Mouse (Mus musculus): Measurements from ENCODE around the gene Tor3a. TPM values are rescaled to one million over a fixed set of nuclear protein-coding genes. Genes with fewer than 3 reads are reported as not detected.

Tor3a gene
- total and polyA plus RNA-seq, 3 experiments, result 6.7 to 9.4 TPM; not detected in 1

DNA sequence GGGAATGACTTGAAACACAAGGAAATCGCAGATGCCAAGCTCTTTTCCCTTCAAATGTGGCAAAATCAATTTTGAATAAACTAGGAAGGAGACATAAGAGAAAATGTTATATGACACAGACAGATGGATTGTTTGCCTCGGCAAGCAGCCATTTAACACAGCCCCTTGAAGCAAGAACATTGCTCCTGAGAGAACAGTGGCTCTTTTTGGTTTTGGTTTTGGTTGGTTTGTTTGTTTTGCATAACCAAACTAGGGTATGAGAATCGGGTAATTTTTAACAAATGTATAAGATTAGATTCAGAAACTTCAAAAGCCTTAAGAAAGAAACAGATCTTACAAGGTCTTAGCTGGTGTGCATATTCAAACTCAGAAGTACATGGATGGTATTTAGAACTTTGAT lies 53.2 kb downstream of the Tor3a start:
- Histone ChIP-seq H3K9ac (ENCODE audit: control insufficient read depth, low read depth, low read length, poor library complexity, severe bottlenecking) (no peak overlapping the region), H3K27ac (ENCODE audit: control insufficient read depth, low read depth, low read length) (no peak overlapping the region), H3K36me3 (ENCODE audit: control insufficient read depth in 1 of 2, insufficient read depth in 2 of 2, low read length in 2 of 2) (peaks cover 0 to 3% of the 10 kb centered on the region in 2 experiments; a peak in 2 of 4 replicates), H3K27me3 (ENCODE audit: control insufficient read depth in 1 of 2, insufficient read depth in 2 of 2, low read length in 2 of 2) (no peaks in the 10 kb centered on the region), H3K9me3 (replicated peaks; ENCODE audit: insufficient read depth, low read length) (no peaks in the 10 kb centered on the region), H3K79me2 (ENCODE audit: control insufficient read depth, insufficient read depth, low read length, poor library complexity) (peaks cover 10% of the 10 kb centered on the region), H3K4me1 (ENCODE audit: control insufficient read depth in 1 of 2, insufficient read depth in 2 of 2, low read length in 2 of 2) (peaks cover 3 to 5% of the 10 kb centered on the region in 2 experiments; a peak in 3 of 4 replicates), H3K4me3 (ENCODE audit: control insufficient read depth in 1 of 2, insufficient read depth in 1 of 2, low read depth in 2 of 2, low read length in 2 of 2) (no peak overlapping the region)
- no peak for DNase-seq (ENCODE audit: low read depth, low spot score)
- TF ChIP-seq NELFE (IDR thresholded peaks at IDR 0.05; ENCODE audit: low read depth, low read length), result no peak

DNA sequence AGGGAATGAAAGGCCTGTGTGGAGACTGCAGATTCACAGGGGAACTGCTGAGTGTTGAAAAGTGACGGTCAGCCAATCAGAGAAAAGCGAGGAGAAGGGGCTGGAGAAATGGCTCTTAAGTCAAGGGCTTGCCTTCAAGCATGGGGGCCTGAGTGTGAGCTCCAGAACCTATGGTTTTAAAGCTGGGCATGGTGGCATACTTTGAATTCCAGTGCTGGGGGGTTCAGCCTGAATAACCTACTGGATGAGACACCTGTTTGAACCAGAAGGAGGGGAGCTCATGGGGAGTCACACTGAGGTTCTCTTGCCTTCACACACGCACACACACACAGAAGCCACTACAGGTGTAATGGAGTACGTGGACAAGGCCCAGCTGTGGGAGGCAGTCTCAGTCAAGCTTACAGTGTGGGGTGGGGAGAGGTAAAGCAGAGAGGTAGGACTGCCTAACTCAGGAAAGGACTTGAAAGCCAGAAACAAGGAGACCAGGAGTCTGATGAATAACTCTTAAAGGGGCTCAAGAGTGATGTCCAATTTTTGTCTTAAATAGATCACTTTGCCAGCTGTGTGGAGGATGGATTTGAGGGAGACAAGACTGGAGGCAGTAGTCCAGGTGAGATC lies 53.8 kb downstream of the Tor3a start:
- no peaks in the 10 kb centered on the region for H3K9me3 ChIP-seq (replicated peaks; ENCODE audit: insufficient read depth, low read length)

DNA sequence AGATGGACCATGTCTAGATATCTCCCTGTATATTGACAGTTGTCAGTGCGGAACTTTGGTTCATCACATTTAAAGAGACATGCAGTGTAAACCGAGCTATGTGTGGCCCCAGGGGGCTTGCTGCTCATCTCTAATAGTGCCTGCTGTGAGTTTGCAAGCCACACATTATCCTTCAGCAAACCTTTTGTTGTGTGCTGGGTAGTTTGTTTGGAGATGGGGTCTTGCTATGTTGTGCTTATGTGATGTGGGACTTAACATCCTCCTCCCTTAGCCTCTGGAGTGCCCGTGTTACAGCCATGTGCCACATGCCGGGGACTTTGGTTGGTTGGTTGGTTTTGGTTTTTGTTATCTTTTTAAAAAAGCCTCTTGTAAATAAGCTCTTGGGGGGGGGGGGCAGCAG lies 56.3 kb downstream of the Tor3a start:
- H3K4me3 ChIP-seq (ENCODE audit: control insufficient read depth in 1 of 2, insufficient read depth in 1 of 2, low read depth in 2 of 2, low read length in 2 of 2), result no peak overlapping the region
- H3K9me3 ChIP-seq (replicated peaks; ENCODE audit: insufficient read depth, low read length), result no peaks in the 10 kb centered on the region
- peaks cover 12% of the 10 kb centered on the region for H3K79me2 ChIP-seq (ENCODE audit: control insufficient read depth, insufficient read depth, low read length, poor library complexity)
- no peak overlapping the region for H3K27ac ChIP-seq (ENCODE audit: control insufficient read depth, low read depth, low read length)
- no peak for DNase-seq (ENCODE audit: low read depth, low spot score)
- H3K36me3 ChIP-seq (ENCODE audit: control insufficient read depth in 1 of 2, insufficient read depth in 2 of 2, low read length in 2 of 2), result peaks cover 0 to 14% of the 10 kb centered on the region in 2 experiments; a peak in 2 of 4 replicates
- TF ChIP-seq USF2 (IDR thresholded peaks at IDR 0.05; ENCODE audit: borderline replicate concordance in 1 of 2, insufficient read depth in 1 of 2, low read depth in 1 of 2, low read length in 2 of 2) (no peak), POLR2AphosphoS2 (IDR thresholded peaks at IDR 0.05; ENCODE audit: low read length) (no peak), ZKSCAN1 (IDR thresholded peaks at IDR 0.05; ENCODE audit: low read depth, low read length) (no peak), E2F4 (IDR thresholded peaks at IDR 0.05; ENCODE audit: borderline replicate concordance, low read depth, low read length) (no peak), UBTF (IDR thresholded peaks at IDR 0.05; ENCODE audit: borderline replicate concordance, insufficient read depth, low read depth, low read length) (no peak), MEF2A (IDR thresholded peaks at IDR 0.05; ENCODE audit: extremely low read depth, insufficient replicate concordance, low read depth, low read length, poor library complexity, severe bottlenecking) (no peak), GABPA (IDR thresholded peaks at IDR 0.05; ENCODE audit: low read depth, low read length) (no peak), SMC3 (IDR thresholded peaks at IDR 0.05; ENCODE audit: low read depth, low read length) (no peak), CTCF (IDR thresholded peaks at IDR 0.05 in 2 of 3, conservative IDR thresholded peaks at IDR 0.05 in 1 of 3; ENCODE audit: control insufficient read depth in 1 of 3, insufficient read depth in 1 of 3, low read depth in 2 of 3, low read length in 3 of 3, poor library complexity in 1 of 3, severe bottlenecking in 1 of 3) (no peak), MAX (IDR thresholded peaks at IDR 0.05; ENCODE audit: low read length) (no peak), KAT2A (conservative IDR thresholded peaks at IDR 0.05; ENCODE audit: low read depth, low read length) (no peak), HCFC1 (IDR thresholded peaks at IDR 0.05; ENCODE audit: low read depth, low read length) (no peak), EP300 (IDR thresholded peaks at IDR 0.05; ENCODE audit: low read depth in 1 of 2, low read length in 2 of 2) (no peak), GATA1 (IDR thresholded peaks at IDR 0.05; ENCODE audit: low read depth, low read length) (no peak), ZMIZ1 (IDR thresholded peaks at IDR 0.05; ENCODE audit: low read depth, low read length) (no peak), USF1 (IDR thresholded peaks at IDR 0.05; ENCODE audit: low read depth, low read length) (no peak), NELFE (IDR thresholded peaks at IDR 0.05; ENCODE audit: low read depth, low read length) (no peak), POLR2A (IDR thresholded peaks at IDR 0.05; ENCODE audit: control insufficient read depth in 1 of 2, insufficient read depth in 1 of 2, low read depth in 1 of 2, low read length in 2 of 2, poor library complexity in 1 of 2) (no peak), RAD21 (IDR thresholded peaks at IDR 0.05; ENCODE audit: low read depth, low read length) (no peak)
- H3K27me3 ChIP-seq (ENCODE audit: control insufficient read depth in 1 of 2, insufficient read depth in 2 of 2, low read length in 2 of 2), result no peaks in the 10 kb centered on the region
- H3K9ac ChIP-seq (ENCODE audit: control insufficient read depth, low read depth, low read length, poor library complexity, severe bottlenecking), result no peak overlapping the region
- peaks cover 6 to 17% of the 10 kb centered on the region in 2 experiments; a peak in 3 of 4 replicates for H3K4me1 ChIP-seq (ENCODE audit: control insufficient read depth in 1 of 2, insufficient read depth in 2 of 2, low read length in 2 of 2)

More for the DNA sequence above, 53.8 kb downstream of the Tor3a start:
- Histone ChIP-seq H3K27me3 (ENCODE audit: control insufficient read depth in 1 of 2, insufficient read depth in 2 of 2, low read length in 2 of 2) (no peaks in the 10 kb centered on the region), H3K36me3 (ENCODE audit: control insufficient read depth in 1 of 2, insufficient read depth in 2 of 2, low read length in 2 of 2) (peaks cover 0 to 3% of the 10 kb centered on the region in 2 experiments; a peak in 2 of 4 replicates), H3K9ac (ENCODE audit: control insufficient read depth, low read depth, low read length, poor library complexity, severe bottlenecking) (no peak overlapping the region), H3K79me2 (ENCODE audit: control insufficient read depth, insufficient read depth, low read length, poor library complexity) (peaks cover 12% of the 10 kb centered on the region), H3K4me1 (ENCODE audit: control insufficient read depth in 1 of 2, insufficient read depth in 2 of 2, low read length in 2 of 2) (peaks cover 3 to 7% of the 10 kb centered on the region in 2 experiments; a peak in 3 of 4 replicates), H3K27ac (ENCODE audit: control insufficient read depth, low read depth, low read length) (no peak overlapping the region), H3K4me3 (ENCODE audit: control insufficient read depth in 1 of 2, insufficient read depth in 1 of 2, low read depth in 2 of 2, low read length in 2 of 2) (no peak overlapping the region)
- peak; percentile 60 for DNase-seq (ENCODE audit: low read depth, low spot score)
- no peak for TF ChIP-seq MEF2A (IDR thresholded peaks at IDR 0.05; ENCODE audit: extremely low read depth, insufficient replicate concordance, low read depth, low read length, poor library complexity, severe bottlenecking)
- no peak for TF ChIP-seq CTCF (IDR thresholded peaks at IDR 0.05 in 2 of 3, conservative IDR thresholded peaks at IDR 0.05 in 1 of 3; ENCODE audit: control insufficient read depth in 1 of 3, insufficient read depth in 1 of 3, low read depth in 2 of 3, low read length in 3 of 3, poor library complexity in 1 of 3, severe bottlenecking in 1 of 3)
- TF ChIP-seq HCFC1 (IDR thresholded peaks at IDR 0.05; ENCODE audit: low read depth, low read length), result no peak
- no peak for TF ChIP-seq USF2 (IDR thresholded peaks at IDR 0.05; ENCODE audit: borderline replicate concordance in 1 of 2, insufficient read depth in 1 of 2, low read depth in 1 of 2, low read length in 2 of 2)
- TF ChIP-seq MAX (IDR thresholded peaks at IDR 0.05; ENCODE audit: low read length), result no peak
- no peak for TF ChIP-seq E2F4 (IDR thresholded peaks at IDR 0.05; ENCODE audit: borderline replicate concordance, low read depth, low read length)
